Mouse (Mus musculus) fat pad, adult 2 months (tissue): ENCODE data around the gene Pglyrp2.

Experiments
- DNase-seq: peaks from one replicate; pipeline ENCODE4 v3.0.0-alpha.2; 2011; ENCODE audit warnings: low read depth, low spot score; ENCODE audit errors: extremely low read depth

Pglyrp2 gene

GRCm38 (mm10) chr17:32402779-32403157 lies 21.2 kb downstream of the Pglyrp2 start:
- DNase-seq, result no peak

GRCm38 (mm10) chr17:32402011-32402778 lies 21.8 kb downstream of the Pglyrp2 start:
- DNase-seq, result no peak

- DNase-seq, result no peak
Observed at GRCm38 (mm10) chr17:32396266-32396665, 27.7 kb downstream of the Pglyrp2 start.

- DNase-seq, result no peak
Observed at GRCm38 (mm10) chr17:32393944-32394343, 30.0 kb downstream of the Pglyrp2 start.

GRCm38 (mm10) chr17:32389101-32389659 lies 34.8 kb downstream of the Pglyrp2 start, which contains the start of gene Wiz:
TSS of gene Wiz (minus strand) at chr17:32389439.
- no peak for DNase-seq

- no peak for DNase-seq
Observed at GRCm38 (mm10) chr17:32388370-32389100, 35.4 kb downstream of the Pglyrp2 start.

- no peak for DNase-seq
Observed at GRCm38 (mm10) chr17:32387986-32388369, 36.0 kb downstream of the Pglyrp2 start.

GRCm38 (mm10) chr17:32386659-32387432 lies 37.1 kb downstream of the Pglyrp2 start:
- no peak for DNase-seq

GRCm38 (mm10) chr17:32383661-32384060 lies 40.3 kb downstream of the Pglyrp2 start:
- no peak for DNase-seq

GRCm38 (mm10) chr17:32382576-32382975 lies 41.4 kb downstream of the Pglyrp2 start:
- DNase-seq, result peak; percentile 46

- DNase-seq, result no peak
Observed at GRCm38 (mm10) chr17:32378786-32379185, 45.2 kb downstream of the Pglyrp2 start.

- no peak for DNase-seq
Observed at GRCm38 (mm10) chr17:32377137-32377536, 46.8 kb downstream of the Pglyrp2 start.

- DNase-seq, result no peak
Observed at GRCm38 (mm10) chr17:32376475-32376874, 47.5 kb downstream of the Pglyrp2 start.

GRCm38 (mm10) chr17:32368991-32369578 lies 54.9 kb downstream of the Pglyrp2 start:
- DNase-seq, result no peak

- DNase-seq, result no peak
Observed at GRCm38 (mm10) chr17:32367706-32368105, 56.3 kb downstream of the Pglyrp2 start.

- no peak for DNase-seq
Observed at GRCm38 (mm10) chr17:32365296-32365695, 58.7 kb downstream of the Pglyrp2 start.

- no peak for DNase-seq
Observed at GRCm38 (mm10) chr17:32364850-32365249, 59.1 kb downstream of the Pglyrp2 start.

GRCm38 (mm10) chr17:32364331-32364730 lies 59.6 kb downstream of the Pglyrp2 start:
- no peak for DNase-seq

GRCm38 (mm10) chr17:32363821-32364301 lies 60.1 kb downstream of the Pglyrp2 start:
- no peak for DNase-seq

GRCm38 (mm10) chr17:32362686-32363085 lies 61.3 kb downstream of the Pglyrp2 start:
- DNase-seq, result no peak
